Mouse (Mus musculus) erythroblast, embryonic 14.5 days (primary cell): ENCODE measurements around the gene Maats1.

ENCODE experiments used
- GATA1 ChIP-seq: IDR thresholded peaks from 2 replicates; pipeline ENCODE4 v1.6.1; 2012; ENCODE audit warnings: low read length, inconsistent platforms, mixed read lengths
- TAL1 ChIP-seq: IDR thresholded peaks from 3 replicates; pipeline ENCODE4 v1.6.1; 2012; ENCODE audit warnings: low read length, inconsistent platforms, mixed read lengths

GRCm38 (mm10) chr16:38379493-38379892 lies 37.5 kb upstream of the Maats1 start:
- TF ChIP-seq GATA1 (no peak), TAL1 (no peak)
